Mouse (Mus musculus) gonadal fat pad, adult 2 months (tissue): ENCODE data around the gene Ltbp2. TPM values are rescaled to one million over a fixed set of nuclear protein-coding genes. Genes with fewer than 3 reads are reported as not detected.
A peak's percentile ranks its signal among the peaks of the same experiment; 100 is the strongest.

Experiments
- DNase-seq: peaks from one replicate; pipeline ENCODE4 v3.0.0-alpha.2; 2012; ENCODE audit warnings: low read depth
- polyA plus RNA-seq: library from polyadenylated mRNA; depleted of rRNA; stranded (reverse); fragments of >200 nt; gene quantifications from 2 replicates; pipeline ENCODE4 v1.2.3, GENCODE M21; 2012

The Ltbp2 gene
- polyA plus RNA-seq, 1 experiment: 37.9 TPM

GRCm38 (mm10) chr12:84839965-84840364 is 36.4 kb downstream of the Ltbp2 start:
- no peak for DNase-seq

GRCm38 (mm10) chr12:84835626-84836025 is 40.7 kb downstream of the Ltbp2 start:
- DNase-seq: no peak

GRCm38 (mm10) chr12:84834773-84835172 is 41.6 kb downstream of the Ltbp2 start:
- no peak for DNase-seq

GRCm38 (mm10) chr12:84831648-84832047 is 44.7 kb downstream of the Ltbp2 start:
- DNase-seq: no peak

- DNase-seq: no peak
Measured at GRCm38 (mm10) chr12:84831141-84831540, 45.2 kb downstream of the Ltbp2 start.

- no peak for DNase-seq
Measured at GRCm38 (mm10) chr12:84830438-84830837, 45.9 kb downstream of the Ltbp2 start.

GRCm38 (mm10) chr12:84829913-84830312 is 46.4 kb downstream of the Ltbp2 start:
- DNase-seq: no peak

GRCm38 (mm10) chr12:84829109-84829724 is 47.1 kb downstream of the Ltbp2 start:
- DNase-seq: no peak

- DNase-seq: no peak
Measured at GRCm38 (mm10) chr12:84827384-84827933, 48.9 kb downstream of the Ltbp2 start.

GRCm38 (mm10) chr12:84824203-84824602 is 52.1 kb downstream of the Ltbp2 start:
- DNase-seq: peak; percentile 63

GRCm38 (mm10) chr12:84823601-84824000 is 52.7 kb downstream of the Ltbp2 start:
- no peak for DNase-seq

GRCm38 (mm10) chr12:84819236-84820168 is 56.8 kb downstream of the Ltbp2 start:
- no peak for DNase-seq

- no peak for DNase-seq
Measured at GRCm38 (mm10) chr12:84818496-84818895, 57.8 kb downstream of the Ltbp2 start.

GRCm38 (mm10) chr12:84814663-84815325 is 61.5 kb downstream of the Ltbp2 start:
- DNase-seq: no peak

- DNase-seq: no peak
Measured at GRCm38 (mm10) chr12:84813773-84814172, 62.6 kb downstream of the Ltbp2 start.

GRCm38 (mm10) chr12:84812004-84812403 is 64.3 kb downstream of the Ltbp2 start:
- no peak for DNase-seq

- DNase-seq: no peak
Measured at GRCm38 (mm10) chr12:84811510-84811909, 64.8 kb downstream of the Ltbp2 start.

- no peak for DNase-seq
Measured at GRCm38 (mm10) chr12:84810810-84811209, 65.5 kb downstream of the Ltbp2 start.

- DNase-seq: no peak
Measured at GRCm38 (mm10) chr12:84809033-84809432, 67.3 kb downstream of the Ltbp2 start.

- no peak for DNase-seq
Measured at GRCm38 (mm10) chr12:84807351-84807750, 69.0 kb downstream of the Ltbp2 start.

- DNase-seq: no peak
Measured at GRCm38 (mm10) chr12:84806726-84807125, 69.6 kb downstream of the Ltbp2 start.

- no peak for DNase-seq
Measured at GRCm38 (mm10) chr12:84806010-84806409, 70.3 kb downstream of the Ltbp2 start.
